Mouse (Mus musculus): ENCODE measurements around the gene Btbd9.

DNA sequence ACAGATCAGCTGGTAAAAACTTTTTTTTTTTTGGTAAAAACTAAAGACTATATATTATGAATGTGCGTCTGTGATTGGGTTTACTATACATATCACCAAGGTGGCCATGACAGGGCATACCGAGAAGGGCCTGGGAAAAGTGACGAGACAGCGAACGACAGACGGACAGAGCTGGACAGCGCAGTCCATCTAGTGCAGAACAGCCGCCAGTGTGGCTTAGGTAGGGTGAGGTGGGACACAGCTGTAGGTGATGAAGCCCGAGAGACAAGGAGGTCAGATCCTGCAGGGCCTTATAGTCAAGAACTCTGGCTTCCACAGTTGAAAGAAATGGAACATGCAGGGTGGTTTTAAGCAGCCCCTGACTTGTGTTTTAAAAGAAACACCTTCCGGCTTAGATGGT lies 94.9 kb downstream of the Btbd9 start:
- TF ChIP-seq USF1 (IDR thresholded peaks at IDR 0.05; ENCODE audit: low read depth), result no peak
- TF ChIP-seq CTCF (IDR thresholded peaks at IDR 0.05; ENCODE audit: control insufficient read depth, insufficient read depth, insufficient read length), result no peak
- no peak for TF ChIP-seq MYOD1 (IDR thresholded peaks at IDR 0.05; ENCODE audit: control insufficient read depth, insufficient read length, low read depth)
- TF ChIP-seq CEBPB (IDR thresholded peaks at IDR 0.05; ENCODE audit: low read depth), result no peak

Data from C2C12 (cell line).